Mouse (Mus musculus): Measurements from ENCODE around the gene Nfia. TPM values are rescaled to one million over a fixed set of nuclear protein-coding genes. Genes with fewer than 3 reads are reported as not detected.

The Nfia gene
- total RNA-seq, 1 experiment, result 0.27 TPM

GRCm38 (mm10) chr4:97772084-97772484 is 450 bp upstream of the Nfia start:
- DNase-seq (ENCODE audit: low read depth, low spot score), result peak; percentile 89
- in situ Hi-C loops (cut with MboI; ENCODE audit: low sequenced_read_pairs in 2 of 2, unreplicated experiment in 2 of 2), result no loop called here
- no peaks in the 10 kb centered on the region for H3K9me3 ChIP-seq (ENCODE audit: control insufficient read depth, insufficient read depth, low read depth, low read length)

GRCm38 (mm10) chr4:97773110-97773593 is 618 bp downstream of the Nfia start:
- Histone ChIP-seq H3K9me3 (ENCODE audit: control insufficient read depth, insufficient read depth, low read depth, low read length) (no peaks in the 10 kb centered on the region), H3K4me3 (ENCODE audit: insufficient read depth in 1 of 2, low read depth in 1 of 2, low read length in 2 of 2, poor library complexity in 1 of 2, severe bottlenecking in 1 of 2) (peak overlapping the region; percentile 25 to 79; a peak in 3 of 4 replicates), H3K9ac (ENCODE audit: insufficient read depth, low read depth, low read length, poor library complexity, severe bottlenecking) (no peak overlapping the region), H3K36me3 (ENCODE audit: control insufficient read depth, insufficient read depth, low read length, poor library complexity, severe bottlenecking) (no peaks in the 10 kb centered on the region), H3K27ac (ENCODE audit: insufficient read depth, low read depth, low read length, poor library complexity, severe bottlenecking) (no peak overlapping the region), H3K4me1 (ENCODE audit: control insufficient read depth in 2 of 2, insufficient read depth in 2 of 2, low read length in 2 of 2, poor library complexity in 1 of 2) (0 out of 4 replicates have a peak, but pooled peaks cover 0 to 1% of the 10 kb centered on the region in 2 experiments)
- peak; percentile 97 for DNase-seq (ENCODE audit: low read depth, low spot score)
- TF ChIP-seq MAFK (IDR thresholded peaks at IDR 0.05; ENCODE audit: insufficient read depth, low read depth, low read length), result peak; percentile 94
- peak; percentile 92 for TF ChIP-seq CHD2 (IDR thresholded peaks at IDR 0.05; ENCODE audit: low read depth, low read length)
- no peak for TF ChIP-seq HCFC1 (IDR thresholded peaks at IDR 0.05; ENCODE audit: borderline replicate concordance, insufficient read depth, low read length)
- in situ Hi-C loops (cut with MboI; ENCODE audit: low sequenced_read_pairs in 2 of 2, unreplicated experiment in 2 of 2), result no loop called here

More at GRCm38 (mm10) chr4:97772084-97772484, 450 bp upstream of the Nfia start:
- Histone ChIP-seq H3K4me3 (ENCODE audit: insufficient read depth in 1 of 2, low read depth in 1 of 2, low read length in 2 of 2, poor library complexity in 1 of 2, severe bottlenecking in 1 of 2) (peak overlapping the region; percentile 40 to 79), H3K27ac (ENCODE audit: insufficient read depth, low read depth, low read length, poor library complexity, severe bottlenecking) (no peak overlapping the region), H3K4me1 (ENCODE audit: control insufficient read depth in 2 of 2, insufficient read depth in 2 of 2, low read length in 2 of 2, poor library complexity in 1 of 2) (0 out of 4 replicates have a peak, but pooled peaks cover 0 to 1% of the 10 kb centered on the region in 2 experiments), H3K36me3 (ENCODE audit: control insufficient read depth, insufficient read depth, low read length, poor library complexity, severe bottlenecking) (no peaks in the 10 kb centered on the region), H3K9ac (ENCODE audit: insufficient read depth, low read depth, low read length, poor library complexity, severe bottlenecking) (peak overlapping the region; percentile 38; the same call in 1 of the 2 replicates)
- TF ChIP-seq MAFK (IDR thresholded peaks at IDR 0.05; ENCODE audit: insufficient read depth, low read depth, low read length) (peak; percentile 32; the same call in 1 of the 2 replicates), ZC3H11A (IDR thresholded peaks at IDR 0.05; ENCODE audit: borderline replicate concordance, low read depth, low read length) (no peak)

GRCm38 (mm10) chr4:97773791-97774190 is 1.3 kb downstream of the Nfia start:
- Histone ChIP-seq H3K4me3 (ENCODE audit: insufficient read depth in 1 of 2, low read depth in 1 of 2, low read length in 2 of 2, poor library complexity in 1 of 2, severe bottlenecking in 1 of 2) (no peak overlapping the region), H3K27ac (ENCODE audit: insufficient read depth, low read depth, low read length, poor library complexity, severe bottlenecking) (no peak overlapping the region), H3K9ac (ENCODE audit: insufficient read depth, low read depth, low read length, poor library complexity, severe bottlenecking) (no peak overlapping the region), H3K4me1 (ENCODE audit: control insufficient read depth in 2 of 2, insufficient read depth in 2 of 2, low read length in 2 of 2, poor library complexity in 1 of 2) (0 out of 4 replicates have a peak, but pooled peaks cover 0 to 1% of the 10 kb centered on the region in 2 experiments), H3K9me3 (ENCODE audit: control insufficient read depth, insufficient read depth, low read depth, low read length) (no peaks in the 10 kb centered on the region), H3K36me3 (ENCODE audit: control insufficient read depth, insufficient read depth, low read length, poor library complexity, severe bottlenecking) (no peaks in the 10 kb centered on the region)
- in situ Hi-C loops (cut with MboI; ENCODE audit: low sequenced_read_pairs in 2 of 2, unreplicated experiment in 2 of 2), result no loop called here
- no peak for TF ChIP-seq HCFC1 (IDR thresholded peaks at IDR 0.05; ENCODE audit: borderline replicate concordance, insufficient read depth, low read length)
- TF ChIP-seq MAFK (IDR thresholded peaks at IDR 0.05; ENCODE audit: insufficient read depth, low read depth, low read length), result no peak
- TF ChIP-seq ZC3H11A (IDR thresholded peaks at IDR 0.05; ENCODE audit: borderline replicate concordance, low read depth, low read length), result no peak
- TF ChIP-seq ZNF384 (IDR thresholded peaks at IDR 0.05; ENCODE audit: low read depth, low read length), result no peak
- no peak for TF ChIP-seq CHD2 (IDR thresholded peaks at IDR 0.05; ENCODE audit: low read depth, low read length)
- DNase-seq (ENCODE audit: low read depth, low spot score), result no peak

GRCm38 (mm10) chr4:97774446-97774950 is 2.0 kb downstream of the Nfia start:
- in situ Hi-C loops (cut with MboI; ENCODE audit: low sequenced_read_pairs in 2 of 2, unreplicated experiment in 2 of 2), result no loop called here
- no peaks in the 10 kb centered on the region for H3K9me3 ChIP-seq (ENCODE audit: control insufficient read depth, insufficient read depth, low read depth, low read length)
- no peak overlapping the region for H3K4me3 ChIP-seq (ENCODE audit: insufficient read depth in 1 of 2, low read depth in 1 of 2, low read length in 2 of 2, poor library complexity in 1 of 2, severe bottlenecking in 1 of 2)
- H3K36me3 ChIP-seq (ENCODE audit: control insufficient read depth, insufficient read depth, low read length, poor library complexity, severe bottlenecking), result no peaks in the 10 kb centered on the region
- TF ChIP-seq CHD2 (IDR thresholded peaks at IDR 0.05; ENCODE audit: low read depth, low read length) (no peak), HCFC1 (IDR thresholded peaks at IDR 0.05; ENCODE audit: borderline replicate concordance, insufficient read depth, low read length) (no peak), ZNF384 (IDR thresholded peaks at IDR 0.05; ENCODE audit: low read depth, low read length) (no peak), MAFK (IDR thresholded peaks at IDR 0.05; ENCODE audit: insufficient read depth, low read depth, low read length) (no peak), ZC3H11A (IDR thresholded peaks at IDR 0.05; ENCODE audit: borderline replicate concordance, low read depth, low read length) (no peak)
- 0 out of 4 replicates have a peak, but pooled peaks cover 0 to 1% of the 10 kb centered on the region in 2 experiments for H3K4me1 ChIP-seq (ENCODE audit: control insufficient read depth in 2 of 2, insufficient read depth in 2 of 2, low read length in 2 of 2, poor library complexity in 1 of 2)
- H3K27ac ChIP-seq (ENCODE audit: insufficient read depth, low read depth, low read length, poor library complexity, severe bottlenecking), result no peak overlapping the region
- no peak overlapping the region for H3K9ac ChIP-seq (ENCODE audit: insufficient read depth, low read depth, low read length, poor library complexity, severe bottlenecking)
- DNase-seq (ENCODE audit: low read depth, low spot score), result no peak

Measured in ES-E14 (cell line).